Mouse (Mus musculus) heart, adult 2 months (tissue): Measurements from ENCODE around the gene Ccr7.

Experiments used
- CTCF ChIP-seq: fragments of 200-600 bp; IDR thresholded peaks from 2 replicates; pipeline ENCODE4 v1.8.1; 2022; ENCODE audit warnings: antibody characterized with exemption, mild to moderate bottlenecking, moderate library complexity
- POLR2A ChIP-seq: fragments of 200-500 bp; IDR thresholded peaks from 2 replicates; pipeline ENCODE4 v1.6.1; 2011; ENCODE audit warnings: mild to moderate bottlenecking, low read depth, low read length, control low read depth; ENCODE audit not compliant: insufficient read depth

GRCm38 (mm10) chr11:99177925-99178198 lies 23.0 kb upstream of the Ccr7 start:
- TF ChIP-seq CTCF (no peak), POLR2A (no peak)
